19 mouse cellular contexts compared by ENCODE assay signal in the genomic region with DNA sequence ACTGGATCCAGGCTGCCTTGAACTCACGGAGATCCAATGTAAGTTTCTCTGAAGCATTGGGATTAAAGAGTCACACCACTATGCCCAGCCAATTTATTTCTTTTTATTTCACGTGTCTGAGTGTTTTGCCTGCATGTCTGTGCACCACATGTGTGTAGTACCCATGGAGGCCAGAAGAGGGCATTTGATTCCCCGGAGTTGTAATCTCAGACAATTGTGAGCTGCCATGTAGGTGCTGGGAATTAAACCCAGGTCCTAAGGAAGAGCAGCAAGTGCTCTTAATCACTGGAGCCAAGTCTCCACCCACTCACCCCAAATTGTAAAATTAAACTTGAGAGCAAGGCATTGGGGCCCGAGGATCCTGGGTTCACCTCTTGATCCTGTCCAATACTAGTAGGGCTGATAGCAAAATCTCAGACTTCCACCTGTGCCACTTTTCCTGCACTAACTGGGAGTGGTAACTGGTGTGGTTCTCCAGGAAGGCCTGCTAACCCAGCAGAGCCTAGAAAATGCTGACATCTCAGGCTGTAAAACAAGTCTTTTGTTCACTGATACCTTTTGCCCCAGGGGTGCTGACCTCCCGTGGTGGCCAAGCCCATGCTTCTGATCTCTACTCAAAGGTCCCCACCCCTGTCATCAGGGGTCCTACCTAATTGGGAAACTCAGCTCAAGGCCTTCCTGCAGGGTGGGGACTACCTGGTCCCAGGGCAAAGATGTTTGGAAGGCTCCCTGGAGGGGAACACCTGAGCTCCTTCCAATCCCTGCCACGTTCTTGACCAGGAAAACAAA. TPM values are rescaled to one million over a fixed set of nuclear protein-coding genes. Genes with fewer than 3 reads are reported as not detected.
DNase-seq lines count a peak whose midpoint lies in the region; ATAC-seq and TF ChIP-seq lines count a peak whose summit lies in the region.
"Had no signal": no experiment of that assay in that cellular context is flagged by ENCODE, and none has a peak within 500 bp of the region (broad histone marks: within the 10 kb centered on the region; RNA-seq: fewer than 3 reads in every experiment).

No protein-coding gene starts in this region.

- H3K4me3 ChIP-seq in gastrocnemius, adult 2 months = no peak overlapping the region
- no peak overlapping the region for H3K4me3 ChIP-seq in liver, postnatal 0 days (ENCODE audit: low read depth, low read length)
- no peak overlapping the region for H3K4me3 ChIP-seq in E14TG2a.4 (replicated peaks; ENCODE audit: low read length)
- H3K4me3 ChIP-seq: heart, embryonic 15.5 days; limb, embryonic 13.5 days; stomach, embryonic 15.5 days had no signal

- H3K9ac ChIP-seq in liver, postnatal 0 days (replicated peaks) = no peak overlapping the region
- H3K9ac ChIP-seq: heart, embryonic 15.5 days; limb, embryonic 13.5 days; stomach, embryonic 15.5 days had no signal

- no peak for DNase-seq in gastrocnemius, adult 2 months
- DNase-seq in gastrocnemius, adult 18-20 months (ENCODE audit: low spot score) = no peak
- DNase-seq in liver, postnatal 0 days = no peak
- no peak for DNase-seq in liver
- no peak for DNase-seq in brain, embryonic 14.5 days (ENCODE audit: low read depth)
- no peak for DNase-seq in embryo, embryonic 9.5 days (ENCODE audit: extremely low spot score)
- DNase-seq in right cerebral cortex, adult 2 months (ENCODE audit: low spot score in 2 of 2) = no peak
- DNase-seq: adrenal gland, postnatal 36 days; cerebellum, adult 9-11 months; embryo, embryonic 11 days; heart, adult 11 months; lung, adult 18-20 months had no signal

- H3K27me3 ChIP-seq in liver, postnatal 0 days (ENCODE audit: insufficient read depth, low read length) = no peaks in the 10 kb centered on the region
- H3K27me3 ChIP-seq in E14TG2a.4 (ENCODE audit: insufficient read depth, low read length) = no peaks in the 10 kb centered on the region
- H3K27me3 ChIP-seq: heart, embryonic 15.5 days; limb, embryonic 13.5 days; stomach, embryonic 15.5 days had no signal

- no peaks in the 10 kb centered on the region for H3K36me3 ChIP-seq in liver, postnatal 0 days (replicated peaks; ENCODE audit: insufficient read depth, low read length)
- 0 out of 2 replicates have a peak, but pooled peaks cover 6% of the 10 kb centered on the region for H3K36me3 ChIP-seq in E14TG2a.4 (ENCODE audit: insufficient read depth, low read length)
- H3K36me3 ChIP-seq: heart, embryonic 15.5 days; limb, embryonic 13.5 days; stomach, embryonic 15.5 days had no signal

- no peak for TF ChIP-seq POLR2A in brain, embryonic 14.5 days (IDR thresholded peaks at IDR 0.05; ENCODE audit: borderline replicate concordance, extremely low read depth, insufficient read depth, insufficient read length, poor library complexity, severe bottlenecking)

- no peaks in the 10 kb centered on the region; the same call in 1 of the 2 replicates for H3K4me1 ChIP-seq in liver, postnatal 0 days (ENCODE audit: insufficient read depth)
- H3K4me1 ChIP-seq in E14TG2a.4 (replicated peaks; ENCODE audit: low read depth, low read length) = peaks cover 94% of the 10 kb centered on the region
- H3K4me1 ChIP-seq: stomach, embryonic 15.5 days had no signal

- H3K4me2 ChIP-seq in liver, postnatal 0 days (ENCODE audit: low read depth, low read length) = no peak overlapping the region
- H3K4me2 ChIP-seq: heart, embryonic 15.5 days; limb, embryonic 13.5 days; stomach, embryonic 15.5 days had no signal

- TF ChIP-seq CTCF in gastrocnemius, adult 2 months (IDR thresholded peaks at IDR 0.05) = peak; percentile 6; the same call in 1 of the 2 replicates
- TF ChIP-seq CTCF in liver, postnatal 0 days (IDR thresholded peaks at IDR 0.05; ENCODE audit: low read depth) = peak; percentile 41
- peak; percentile 86 for TF ChIP-seq CTCF in E14TG2a.4 (conservative IDR thresholded peaks at IDR 0.05; ENCODE audit: low read length)
- TF ChIP-seq CTCF in brain, embryonic 14.5 days (IDR thresholded peaks at IDR 0.05; ENCODE audit: borderline replicate concordance, extremely low read depth, insufficient read depth, insufficient read length) = peak; percentile 26; the same call in 1 of the 2 replicates

- TF ChIP-seq EP300 in liver, postnatal 0 days (IDR thresholded peaks at IDR 0.05; ENCODE audit: low read depth) = no peak

- intact Hi-C loops in gastrocnemius, adult 2 months (cut with DNase I) = no loop called here

- 75% methylated on average over 6 of the region's 6 CpGs for WGBS in liver, postnatal 0 days (ENCODE audit: insufficient replicate concordance)

- no peak for ATAC-seq in liver, postnatal 0 days
- ATAC-seq: forebrain, embryonic 14.5 days; intestine, embryonic 16.5 days; midbrain, embryonic 16.5 days had no signal

- no peak overlapping the region for H3K27ac ChIP-seq in gastrocnemius, adult 2 months
- H3K27ac ChIP-seq in liver, postnatal 0 days (ENCODE audit: low read depth) = no peak overlapping the region
- H3K27ac ChIP-seq: heart, embryonic 15.5 days; limb, embryonic 13.5 days; stomach, embryonic 15.5 days had no signal

- no peaks in the 10 kb centered on the region for H3K9me3 ChIP-seq in liver, postnatal 0 days (ENCODE audit: low read length)
- H3K9me3 ChIP-seq in E14TG2a.4 (ENCODE audit: low read length) = no peaks in the 10 kb centered on the region
- H3K9me3 ChIP-seq: stomach, embryonic 15.5 days had no signal

RNA-seq across cellular contexts. Expression of gene Rab11fip4, which starts 44.8 kb away (rescaled TPM):
- under 1 TPM; 0.20 to 0.67 TPM for total RNA-seq in gastrocnemius, adult 2 months (2021)
- total RNA-seq in gastrocnemius, adult 18-20 months (2021) = under 1 TPM; 0.27 to 0.52 TPM
- 1.1 and 1.2 TPM in 2 replicates for polyA plus RNA-seq in liver, postnatal 0 days (2015; fragmentation: Nextera tagmentation; extraction: Ambion mirVana)
- polyA plus RNA-seq in brain, embryonic 14.5 days (2012; rRNA removed) = 39.5 and 55.0 TPM in 2 replicates

Comparison
In these comparisons a context has a peak if more than half of its experiments do, and no peak if none do; other contexts are left out.
1. CTCF ChIP-seq: peak in every context shown above with its lines; median percentile 86 in E14TG2a.4; 41 in liver, postnatal 0 days; 26 in brain, embryonic 14.5 days; 6 in gastrocnemius, adult 2 months.